Mouse (Mus musculus): ENCODE results near the gene Svbp. TPM values are rescaled to one million over a fixed set of nuclear protein-coding genes. Genes with fewer than 3 reads are reported as not detected.

Svbp gene
- polyA plus RNA-seq, 1 experiment from 2014 or later, result 164 TPM

DNA sequence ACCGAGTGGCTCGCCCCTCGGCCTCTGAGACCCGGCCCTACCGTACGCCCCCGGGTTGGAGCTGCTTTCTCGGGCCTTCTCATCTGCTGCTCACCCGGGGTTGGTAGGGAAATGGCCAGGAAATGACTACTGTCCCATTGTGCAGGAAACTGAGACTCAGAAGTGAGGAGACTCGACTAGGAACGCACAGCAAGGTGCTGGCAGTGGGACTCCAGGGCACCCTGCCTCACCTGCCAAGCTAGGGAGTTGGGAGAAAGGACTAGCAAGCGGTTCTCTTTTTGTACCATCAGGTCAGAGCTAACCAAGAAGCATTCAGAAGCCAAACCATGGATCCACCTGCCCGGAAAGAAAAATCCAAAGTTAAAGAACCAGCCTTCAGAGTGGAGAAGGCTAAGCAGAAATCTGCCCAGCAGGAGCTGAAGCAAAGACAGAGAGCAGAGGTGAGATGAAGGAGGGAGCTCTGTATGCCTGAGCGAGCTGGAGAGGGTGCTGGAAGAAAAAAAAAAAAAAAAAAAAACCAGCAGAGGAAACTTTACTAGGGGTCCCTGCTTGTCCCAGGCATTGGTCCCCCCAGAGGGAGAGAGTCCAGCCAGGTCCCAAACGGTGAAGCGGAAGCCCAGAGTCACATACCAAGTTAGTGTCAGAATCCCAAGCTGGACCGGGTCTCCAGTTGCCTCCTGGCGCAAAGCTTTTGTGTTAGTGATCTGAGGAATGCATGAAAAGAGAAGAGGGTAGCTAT is 645 bp downstream of the Svbp start:
- H3K27me3 ChIP-seq (ENCODE audit: control insufficient read depth, insufficient read depth, low read length), result no peaks in the 10 kb centered on the region
- H3K36me3 ChIP-seq (ENCODE audit: control insufficient read depth, insufficient read depth, low read length), result no peaks in the 10 kb centered on the region
- peak overlapping the region; percentile 59 for H3K4me3 ChIP-seq (ENCODE audit: low read depth, low read length)
- no peak; the same call in 1 of the 2 replicates for ATAC-seq (ENCODE audit: insufficient number of reproducible peaks, low FRiP score, low TSS enrichment, low read depth)
- 0 out of 2 replicates have a peak, but pooled peaks cover 2% of the 10 kb centered on the region for H3K4me1 ChIP-seq (ENCODE audit: control insufficient read depth, insufficient read depth, low read length)
- DNase-seq (ENCODE audit: low spot score), result no peak
- peak overlapping the region; percentile 75 for H3K9ac ChIP-seq (ENCODE audit: low read length)
- H3K27ac ChIP-seq (replicated peaks; ENCODE audit: low read depth, low read length), result no peak overlapping the region
- WGBS, result 13% methylated on average over 18 of the region's 18 CpGs
- peak overlapping the region; percentile 54 for H3K4me2 ChIP-seq (ENCODE audit: low read depth, severe bottlenecking)
- H3K9me3 ChIP-seq (ENCODE audit: control insufficient read depth, low read length), result no peaks in the 10 kb centered on the region

DNA sequence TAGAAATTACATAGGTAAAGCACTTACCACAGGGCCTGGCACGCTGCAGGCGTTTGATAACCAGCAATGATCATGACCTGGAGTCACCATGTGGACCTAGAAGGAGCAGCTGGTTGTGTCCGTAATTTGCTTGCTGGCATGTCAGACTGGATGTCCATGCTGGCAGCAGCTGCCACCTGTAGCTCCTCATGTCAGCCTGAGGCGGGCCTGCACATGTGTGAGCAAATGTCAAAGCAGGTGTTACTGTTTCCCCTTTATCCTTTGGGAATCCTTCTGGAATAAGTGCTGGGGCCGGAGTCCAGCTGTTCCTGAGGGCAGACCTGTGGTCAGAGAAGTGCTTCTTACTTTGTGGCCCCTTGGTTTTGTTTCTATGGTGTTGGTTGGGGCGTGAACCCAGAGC is 3.0 kb downstream of the Svbp start:
- WGBS, result 87% methylated on average over 6 of the region's 6 CpGs
- Histone ChIP-seq H3K4me2 (ENCODE audit: low read depth, severe bottlenecking) (no peak overlapping the region), H3K27me3 (ENCODE audit: control insufficient read depth, insufficient read depth, low read length) (no peaks in the 10 kb centered on the region), H3K9me3 (ENCODE audit: control insufficient read depth, low read length) (no peaks in the 10 kb centered on the region), H3K4me3 (ENCODE audit: low read depth, low read length) (no peak overlapping the region), H3K4me1 (ENCODE audit: control insufficient read depth, insufficient read depth, low read length) (0 out of 2 replicates have a peak, but pooled peaks cover 2% of the 10 kb centered on the region), H3K36me3 (ENCODE audit: control insufficient read depth, insufficient read depth, low read length) (no peaks in the 10 kb centered on the region), H3K9ac (ENCODE audit: low read length) (no peak overlapping the region), H3K27ac (replicated peaks; ENCODE audit: low read depth, low read length) (no peak overlapping the region)
- DNase-seq (ENCODE audit: low spot score) (no peak), ATAC-seq (ENCODE audit: insufficient number of reproducible peaks, low FRiP score, low TSS enrichment, low read depth) (no peak)

DNA sequence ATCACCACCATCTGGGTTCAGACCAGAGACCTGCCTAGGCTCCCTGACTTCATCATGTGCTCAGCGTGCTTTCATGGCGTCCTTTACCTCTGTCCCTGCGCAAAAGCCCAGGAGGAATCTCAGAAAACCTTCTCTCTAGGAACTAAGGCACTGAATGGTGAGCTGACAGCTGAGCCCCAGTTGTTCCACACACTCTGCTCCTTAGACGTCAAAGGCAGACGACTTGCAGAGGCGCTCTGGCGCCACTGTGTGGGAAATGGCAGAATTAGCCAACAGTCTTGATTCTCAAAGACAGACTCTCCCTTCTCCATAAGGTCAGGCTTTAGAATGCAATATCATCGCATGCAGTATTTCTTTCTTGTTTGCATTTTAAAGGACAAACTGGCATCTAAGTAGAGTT is 9.6 kb downstream of the Svbp start:
- DNase-seq (ENCODE audit: low spot score), result peak; percentile 67
- H3K4me3 ChIP-seq (ENCODE audit: low read depth, low read length), result no peak overlapping the region
- H3K9ac ChIP-seq (ENCODE audit: low read length), result no peak overlapping the region
- H3K9me3 ChIP-seq (ENCODE audit: control insufficient read depth, low read length), result no peaks in the 10 kb centered on the region
- H3K4me2 ChIP-seq (ENCODE audit: low read depth, severe bottlenecking), result no peak overlapping the region
- H3K36me3 ChIP-seq (ENCODE audit: control insufficient read depth, insufficient read depth, low read length), result no peaks in the 10 kb centered on the region
- H3K27me3 ChIP-seq (ENCODE audit: control insufficient read depth, insufficient read depth, low read length), result no peaks in the 10 kb centered on the region
- H3K4me1 ChIP-seq (ENCODE audit: control insufficient read depth, insufficient read depth, low read length), result no peaks in the 10 kb centered on the region
- no peak for ATAC-seq (ENCODE audit: insufficient number of reproducible peaks, low FRiP score, low TSS enrichment, low read depth)
- WGBS, result 18% methylated on average over 8 of the region's 8 CpGs
- no peak overlapping the region for H3K27ac ChIP-seq (replicated peaks; ENCODE audit: low read depth, low read length)

DNA sequence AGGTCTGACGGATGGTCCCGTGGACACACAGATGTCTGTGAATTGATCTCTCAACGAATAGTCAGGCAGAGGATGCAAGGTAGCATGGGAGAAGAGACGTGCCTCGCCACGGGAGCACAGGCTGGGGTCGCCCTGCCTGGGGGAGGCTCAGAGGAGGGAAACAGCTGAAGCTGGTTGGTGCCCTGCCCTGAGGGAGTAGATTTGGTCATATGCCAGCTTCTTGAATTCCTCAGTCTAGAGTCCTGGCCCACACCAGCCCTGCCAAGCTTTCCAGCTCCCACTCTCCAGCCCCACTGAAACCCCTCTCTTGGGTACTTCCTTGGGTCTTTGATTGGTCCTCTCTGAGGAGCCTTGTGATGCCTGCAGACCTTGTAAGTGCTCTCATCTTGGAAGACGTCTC is 21.6 kb downstream of the Svbp start:
- Histone ChIP-seq H3K4me1 (ENCODE audit: control insufficient read depth, insufficient read depth, low read length) (no peaks in the 10 kb centered on the region), H3K9me3 (ENCODE audit: control insufficient read depth, low read length) (no peaks in the 10 kb centered on the region), H3K27ac (replicated peaks; ENCODE audit: low read depth, low read length) (no peak overlapping the region), H3K36me3 (ENCODE audit: control insufficient read depth, insufficient read depth, low read length) (no peaks in the 10 kb centered on the region), H3K9ac (ENCODE audit: low read length) (no peak overlapping the region), H3K27me3 (ENCODE audit: control insufficient read depth, insufficient read depth, low read length) (no peaks in the 10 kb centered on the region), H3K4me2 (ENCODE audit: low read depth, severe bottlenecking) (no peak overlapping the region), H3K4me3 (ENCODE audit: low read depth, low read length) (no peak overlapping the region)
- WGBS, result 79% methylated on average over 8 of the region's 8 CpGs
- DNase-seq (ENCODE audit: low spot score) (no peak), ATAC-seq (ENCODE audit: insufficient number of reproducible peaks, low FRiP score, low TSS enrichment, low read depth) (no peak)

DNA sequence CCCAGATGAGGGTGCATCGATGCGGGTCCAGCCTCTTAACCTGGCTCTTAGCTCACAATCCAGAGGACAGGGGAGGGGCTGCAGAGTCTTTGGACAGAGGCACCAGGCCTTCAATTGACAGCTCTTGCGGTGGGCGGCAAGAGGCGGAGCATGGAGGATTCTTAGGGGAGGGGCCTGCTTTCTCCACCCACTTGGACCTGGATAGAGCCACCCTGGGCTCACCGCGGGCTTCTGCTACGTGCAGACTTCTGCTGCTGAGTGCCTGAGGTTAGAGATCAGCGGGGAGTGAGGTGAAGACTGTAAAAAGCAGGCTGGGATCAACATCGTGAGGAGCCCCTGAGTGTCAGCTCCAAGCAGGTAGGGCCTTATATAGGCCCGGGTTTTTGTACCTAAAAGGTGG is 23.1 kb downstream of the Svbp start, which contains the start of gene Tmem269:
Tmem269 (minus strand) TSS at position 49 of the 400 bp plus-strand sequence.
- Histone ChIP-seq H3K9ac (ENCODE audit: low read length) (no peak within 1 kb of the TSS), H3K27ac (replicated peaks; ENCODE audit: low read depth, low read length) (no peak within 1 kb of the TSS), H3K4me3 (ENCODE audit: low read depth, low read length) (no peak within 1 kb of the TSS), H3K4me1 (ENCODE audit: control insufficient read depth, insufficient read depth, low read length) (no peaks in the 10 kb centered on the region), H3K4me2 (ENCODE audit: low read depth, severe bottlenecking) (no peak within 1 kb of the TSS), H3K9me3 (ENCODE audit: control insufficient read depth, low read length) (no peaks in the 10 kb centered on the region), H3K36me3 (ENCODE audit: control insufficient read depth, insufficient read depth, low read length) (no peaks in the 10 kb centered on the region), H3K27me3 (ENCODE audit: control insufficient read depth, insufficient read depth, low read length) (no peaks in the 10 kb centered on the region)
- ATAC-seq (ENCODE audit: insufficient number of reproducible peaks, low FRiP score, low TSS enrichment, low read depth) (0 out of 2 replicates have a peak, but pooled peaks have one; percentile 49), DNase-seq (ENCODE audit: low spot score) (peak; percentile 32)
- 11% methylated on average over 11 of the region's 11 CpGs for WGBS

DNA sequence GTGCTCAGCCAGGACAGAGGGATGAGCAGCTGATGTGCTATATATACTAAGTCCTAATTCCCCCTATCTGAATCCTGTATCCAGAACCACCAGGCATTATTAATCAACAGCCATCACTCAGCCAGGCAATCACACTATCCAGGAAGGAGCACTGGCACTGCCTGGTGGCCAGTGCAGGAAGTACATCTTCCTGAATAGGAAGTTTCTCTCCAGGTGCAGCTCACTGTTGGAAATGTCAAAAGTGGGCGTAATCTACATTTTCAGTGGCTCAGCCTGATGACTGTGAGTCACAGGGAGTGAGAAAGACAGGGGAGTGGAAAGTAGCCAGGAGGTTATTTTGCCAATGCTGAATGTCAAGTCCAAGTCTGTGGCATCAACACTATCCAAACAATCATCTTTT is 28.6 kb downstream of the Svbp start:
- Histone ChIP-seq H3K9ac (ENCODE audit: low read length) (no peak overlapping the region), H3K27me3 (ENCODE audit: control insufficient read depth, insufficient read depth, low read length) (no peaks in the 10 kb centered on the region), H3K9me3 (ENCODE audit: control insufficient read depth, low read length) (no peaks in the 10 kb centered on the region), H3K4me2 (ENCODE audit: low read depth, severe bottlenecking) (no peak overlapping the region), H3K27ac (replicated peaks; ENCODE audit: low read depth, low read length) (no peak overlapping the region), H3K4me3 (ENCODE audit: low read depth, low read length) (no peak overlapping the region), H3K4me1 (ENCODE audit: control insufficient read depth, insufficient read depth, low read length) (no peaks in the 10 kb centered on the region), H3K36me3 (ENCODE audit: control insufficient read depth, insufficient read depth, low read length) (peaks cover 10% of the 10 kb centered on the region)
- ATAC-seq (ENCODE audit: insufficient number of reproducible peaks, low FRiP score, low TSS enrichment, low read depth) (no peak), DNase-seq (ENCODE audit: low spot score) (no peak)
- WGBS, result 92% methylated on average over 1 of the region's 1 CpGs

DNA sequence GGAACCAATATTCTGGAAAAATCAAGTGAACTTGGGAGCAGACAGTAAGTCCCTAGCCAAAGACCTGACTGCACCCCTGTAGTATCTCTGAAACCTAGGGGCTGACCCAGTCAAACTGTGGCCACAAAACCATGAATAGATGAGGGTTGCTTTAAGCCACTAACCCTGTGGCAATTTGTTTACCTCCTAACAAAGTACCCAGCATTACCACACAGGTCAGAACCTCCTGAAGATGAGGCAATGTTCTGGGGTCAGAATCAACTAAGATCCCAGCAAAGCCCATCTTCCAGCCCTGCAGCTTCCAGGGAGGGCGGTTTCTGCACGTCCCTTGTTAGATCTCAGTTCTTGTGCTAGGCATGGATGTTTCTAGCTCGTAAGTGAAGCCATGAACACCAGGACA is 29.4 kb downstream of the Svbp start:
- H3K27me3 ChIP-seq (ENCODE audit: control insufficient read depth, insufficient read depth, low read length), result no peaks in the 10 kb centered on the region
- H3K9me3 ChIP-seq (ENCODE audit: control insufficient read depth, low read length), result no peaks in the 10 kb centered on the region
- no peak overlapping the region for H3K4me3 ChIP-seq (ENCODE audit: low read depth, low read length)
- H3K9ac ChIP-seq (ENCODE audit: low read length), result no peak overlapping the region
- 95% methylated on average over 3 of the region's 3 CpGs for WGBS
- no peaks in the 10 kb centered on the region for H3K4me1 ChIP-seq (ENCODE audit: control insufficient read depth, insufficient read depth, low read length)
- no peak overlapping the region for H3K4me2 ChIP-seq (ENCODE audit: low read depth, severe bottlenecking)
- H3K36me3 ChIP-seq (ENCODE audit: control insufficient read depth, insufficient read depth, low read length), result peaks cover 10% of the 10 kb centered on the region
- DNase-seq (ENCODE audit: low spot score) (no peak), ATAC-seq (ENCODE audit: insufficient number of reproducible peaks, low FRiP score, low TSS enrichment, low read depth) (no peak)
- H3K27ac ChIP-seq (replicated peaks; ENCODE audit: low read depth, low read length), result no peak overlapping the region

DNA sequence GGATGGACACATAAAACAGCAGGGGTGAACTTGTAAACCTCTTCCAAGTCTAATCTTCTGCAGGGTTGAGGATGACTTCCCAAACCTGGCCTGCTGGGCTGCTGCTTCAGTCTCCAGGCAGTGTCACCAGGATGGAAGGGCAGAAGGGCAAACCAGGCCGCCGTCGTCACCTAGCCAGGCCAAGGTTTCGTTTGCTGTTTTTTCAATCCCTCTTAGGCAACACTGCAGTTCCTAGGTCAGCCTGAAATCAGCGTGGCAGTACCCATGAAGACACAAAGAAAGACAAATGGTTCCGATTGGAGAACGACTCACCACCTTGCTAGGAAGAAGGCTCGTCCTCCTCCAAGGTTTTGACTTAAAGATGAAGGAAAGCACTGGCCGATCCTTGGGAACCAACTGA is 30.6 kb downstream of the Svbp start:
- no peaks in the 10 kb centered on the region for H3K4me1 ChIP-seq (ENCODE audit: control insufficient read depth, insufficient read depth, low read length)
- no peak overlapping the region for H3K4me3 ChIP-seq (ENCODE audit: low read depth, low read length)
- peaks cover 10% of the 10 kb centered on the region for H3K36me3 ChIP-seq (ENCODE audit: control insufficient read depth, insufficient read depth, low read length)
- 87% methylated on average over 9 of the region's 9 CpGs for WGBS
- no peaks in the 10 kb centered on the region for H3K27me3 ChIP-seq (ENCODE audit: control insufficient read depth, insufficient read depth, low read length)
- no peak overlapping the region for H3K27ac ChIP-seq (replicated peaks; ENCODE audit: low read depth, low read length)
- H3K9me3 ChIP-seq (ENCODE audit: control insufficient read depth, low read length), result no peaks in the 10 kb centered on the region
- H3K4me2 ChIP-seq (ENCODE audit: low read depth, severe bottlenecking), result no peak overlapping the region
- no peak overlapping the region for H3K9ac ChIP-seq (ENCODE audit: low read length)
- no peak for ATAC-seq (ENCODE audit: insufficient number of reproducible peaks, low FRiP score, low TSS enrichment, low read depth)
- no peak for DNase-seq (ENCODE audit: low spot score)

DNA sequence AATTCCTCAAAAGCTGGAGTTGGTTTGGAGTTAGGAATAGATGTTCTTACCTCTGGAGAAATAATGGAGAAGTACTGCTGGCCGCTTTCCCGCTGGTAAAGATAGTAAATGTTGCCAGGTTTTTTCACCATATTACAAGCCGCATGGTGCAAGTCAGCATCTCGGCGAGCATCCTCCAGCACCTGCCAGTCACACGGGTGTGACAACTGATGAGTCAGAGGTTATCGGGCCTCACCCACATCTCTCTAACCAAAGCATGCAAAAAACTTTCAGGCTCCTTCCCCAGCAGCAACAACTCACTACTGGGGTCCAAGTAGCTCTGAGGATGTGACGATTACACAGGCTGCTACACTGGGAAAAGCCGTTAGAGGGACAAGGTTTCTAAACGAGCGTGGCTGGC is 31.6 kb downstream of the Svbp start:
- no peak for ATAC-seq (ENCODE audit: insufficient number of reproducible peaks, low FRiP score, low TSS enrichment, low read depth)
- Histone ChIP-seq H3K9me3 (ENCODE audit: control insufficient read depth, low read length) (no peaks in the 10 kb centered on the region), H3K4me2 (ENCODE audit: low read depth, severe bottlenecking) (no peak overlapping the region), H3K27me3 (ENCODE audit: control insufficient read depth, insufficient read depth, low read length) (no peaks in the 10 kb centered on the region), H3K4me3 (ENCODE audit: low read depth, low read length) (no peak overlapping the region), H3K27ac (replicated peaks; ENCODE audit: low read depth, low read length) (no peak overlapping the region), H3K36me3 (ENCODE audit: control insufficient read depth, insufficient read depth, low read length) (peaks cover 10% of the 10 kb centered on the region), H3K9ac (ENCODE audit: low read length) (no peak overlapping the region), H3K4me1 (ENCODE audit: control insufficient read depth, insufficient read depth, low read length) (no peaks in the 10 kb centered on the region)
- 96% methylated on average over 11 of the region's 11 CpGs for WGBS
- no peak for DNase-seq (ENCODE audit: low spot score)

All from limb, embryonic 11.5 days (tissue).